Mouse (Mus musculus): Measurements from ENCODE around the gene Scarb1.
"Not testable (repeated sequence)": the region's sequence is repeated elsewhere in the genome, so short reads cannot be mapped to it uniquely, and the experiment has no call there.

Gene Scarb1

GRCm38 (mm10) chr5:125340547-125341262 is at the start of gene Scarb1:
Gene Scarb1 (minus strand): TSS chr5:125341094.
- DNase-seq (ENCODE audit: low spot score in 2 of 2) = peak; percentile 86 to 87

GRCm38 (mm10) chr5:125389579-125390441 is 48.9 kb upstream of the Scarb1 start, which contains the start of gene Ubc:
Gene Ubc (minus strand): TSS chr5:125390202.
- DNase-seq (ENCODE audit: low spot score in 2 of 2) = peak; percentile 91 to 95

- peak; percentile 88 for DNase-seq (ENCODE audit: low spot score in 2 of 2)
These were observed 48.3 kb upstream of the Scarb1 start, which contains the start of gene Gm10382 for GRCm38 (mm10) chr5:125389131-125389578. Gene Gm10382 (plus strand): TSS chr5:125389322.

- no peak for DNase-seq (ENCODE audit: low spot score in 2 of 2)
These were observed 47.6 kb upstream of the Scarb1 start for GRCm38 (mm10) chr5:125388358-125389092.

GRCm38 (mm10) chr5:125387295-125387694 is 46.4 kb upstream of the Scarb1 start:
- DNase-seq (ENCODE audit: low spot score in 2 of 2) = not testable (repeated sequence)

GRCm38 (mm10) chr5:125385215-125385940 is 44.5 kb upstream of the Scarb1 start:
- no peak for DNase-seq (ENCODE audit: low spot score in 2 of 2)

- no peak for DNase-seq (ENCODE audit: low spot score in 2 of 2)
These were observed 43.8 kb upstream of the Scarb1 start for GRCm38 (mm10) chr5:125384512-125385214.

- no peak for DNase-seq (ENCODE audit: low spot score in 2 of 2)
These were observed 42.9 kb upstream of the Scarb1 start for GRCm38 (mm10) chr5:125383637-125384420.

- DNase-seq (ENCODE audit: low spot score in 2 of 2) = peak in 1 of 2 experiments; percentile 73
These were observed 42.0 kb upstream of the Scarb1 start for GRCm38 (mm10) chr5:125382673-125383558.

- DNase-seq (ENCODE audit: low spot score in 2 of 2) = no peak
These were observed 41.2 kb upstream of the Scarb1 start for GRCm38 (mm10) chr5:125381954-125382672.

- DNase-seq (ENCODE audit: low spot score in 2 of 2) = no peak
These were observed 38.0 kb upstream of the Scarb1 start for GRCm38 (mm10) chr5:125378919-125379318.

GRCm38 (mm10) chr5:125377214-125377613 is 36.3 kb upstream of the Scarb1 start:
- no peak for DNase-seq (ENCODE audit: low spot score in 2 of 2)

GRCm38 (mm10) chr5:125375871-125376270 is 35.0 kb upstream of the Scarb1 start:
- DNase-seq (ENCODE audit: low spot score in 2 of 2) = no peak

GRCm38 (mm10) chr5:125372027-125372426 is 31.1 kb upstream of the Scarb1 start:
- no peak for DNase-seq (ENCODE audit: low spot score in 2 of 2)

- DNase-seq (ENCODE audit: low spot score in 2 of 2) = no peak
These were observed 30.2 kb upstream of the Scarb1 start for GRCm38 (mm10) chr5:125370950-125371693.

GRCm38 (mm10) chr5:125368568-125368967 is 27.7 kb upstream of the Scarb1 start:
- DNase-seq (ENCODE audit: low spot score in 2 of 2) = peak in 1 of 2 experiments; percentile 61

GRCm38 (mm10) chr5:125368156-125368555 is 27.3 kb upstream of the Scarb1 start:
- DNase-seq (ENCODE audit: low spot score in 2 of 2) = no peak
